Mouse (Mus musculus) cortical plate, adult 2 months (tissue): ENCODE measurements at regions not wholly inside any gene's neighbourhood (a gene's known extent, or its start where the extent isn't known, plus 50 kb on each side); places are given as distances from the start of the nearest gene placed in this dataset.

ENCODE experiments used
- CTCF ChIP-seq: fragments of 200-500 bp; IDR thresholded peaks from 2 replicates; pipeline ENCODE4 v1.5.1; 2011; ENCODE audit warnings: mild to moderate bottlenecking, control low read depth, low read length; ENCODE audit not compliant: insufficient read depth; ENCODE audit errors: extremely low read depth
- POLR2A ChIP-seq: fragments of 200-500 bp; IDR thresholded peaks from 2 replicates; pipeline ENCODE4 v1.6.1; 2011; ENCODE audit warnings: mild to moderate bottlenecking, low read length, control low read depth; ENCODE audit not compliant: insufficient read depth; ENCODE audit errors: extremely low read depth

- TF ChIP-seq POLR2A = no peak
- no peak for TF ChIP-seq CTCF
Observed at GRCm38 (mm10) chr12:29409336-29410055, 118.7 kb upstream of the Myt1l start.
